Mouse (Mus musculus): ENCODE results near the gene Nfatc3. TPM values are rescaled to one million over a fixed set of nuclear protein-coding genes. Genes with fewer than 3 reads are reported as not detected.
"Not testable (repeated sequence)": the region's sequence is repeated elsewhere in the genome, so short reads cannot be mapped to it uniquely, and the experiment has no call there.

The Nfatc3 gene
- polyA plus RNA-seq (2011; ENCODE audit: insufficient read depth, insufficient read length, low read depth, missing spikeins) = 68.9 and 78.3 TPM in 2 replicates

DNA sequence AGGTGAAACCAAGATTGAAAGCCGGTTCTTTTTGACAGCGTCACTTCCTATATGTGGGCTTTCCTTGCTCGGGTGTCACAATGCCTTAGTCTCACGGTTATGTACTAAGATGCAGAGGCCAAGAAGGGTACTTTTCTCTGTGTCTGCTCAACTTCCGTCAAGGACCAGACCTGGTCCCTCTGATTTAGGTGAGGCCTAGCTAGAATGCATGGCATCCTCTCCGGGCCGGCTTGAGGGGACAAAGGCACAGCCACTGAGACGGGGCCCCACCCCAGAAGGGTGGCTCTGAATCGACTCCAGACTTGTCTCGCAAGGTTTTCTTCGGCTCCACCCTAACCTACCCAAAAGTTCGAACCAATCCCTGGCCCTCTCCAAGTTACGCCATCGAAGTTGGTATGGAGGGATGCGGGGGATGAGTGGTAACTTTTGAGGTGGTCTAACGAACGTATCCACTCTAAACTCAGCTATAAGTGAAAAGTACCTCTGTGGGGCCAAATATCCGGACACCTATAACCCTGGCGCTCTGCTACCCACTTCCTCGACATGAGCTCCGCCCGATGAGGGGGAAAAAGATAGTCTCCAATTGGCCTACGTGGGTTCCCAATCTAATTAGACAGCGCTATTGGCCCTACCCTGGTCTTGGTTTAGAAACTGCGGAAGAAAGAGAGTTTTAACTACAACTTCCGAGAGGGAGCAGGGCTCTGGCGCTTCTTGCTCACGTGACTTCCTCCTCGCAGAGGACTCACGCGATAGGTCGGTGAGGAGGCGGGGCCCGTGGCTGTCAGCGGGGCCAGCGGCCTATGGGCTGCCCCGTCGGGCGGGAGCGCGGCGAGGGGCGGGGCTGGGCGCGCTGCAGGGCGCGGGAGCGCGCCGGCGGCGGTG lies at the start of gene Nfatc3:
Gene Nfatc3, plus strand, starts transcription at position 110 of the 882 bp plus-strand sequence.
- peak within 1 kb of the TSS; percentile 90 for H3K27ac ChIP-seq (ENCODE audit: insufficient read depth, low read length)
- no peaks in the 10 kb centered on the region for H3K9me3 ChIP-seq (replicated peaks; ENCODE audit: control insufficient read depth, insufficient read depth, low read length, poor library complexity, severe bottlenecking)
- H3K9ac ChIP-seq (ENCODE audit: low read depth, poor library complexity, severe bottlenecking) = peak within 1 kb of the TSS; percentile 73
- no peak for TF ChIP-seq CTCF (IDR thresholded peaks at IDR 0.05; ENCODE audit: low read depth, low read length)
- TF ChIP-seq EP300 (IDR thresholded peaks at IDR 0.05; ENCODE audit: insufficient read depth, low read depth, low read length) = no peak
- no peak for TF ChIP-seq POLR2A (IDR thresholded peaks at IDR 0.05; ENCODE audit: insufficient read depth, low read length)
- peak within 1 kb of the TSS; percentile 84 for H3K4me3 ChIP-seq (ENCODE audit: low read depth, low read length)
- H3K4me1 ChIP-seq (ENCODE audit: control insufficient read depth, insufficient read depth, low read length) = no peaks in the 10 kb centered on the region
- no peaks in the 10 kb centered on the region for H3K27me3 ChIP-seq (ENCODE audit: control insufficient read depth, insufficient read depth, low read length, poor library complexity, severe bottlenecking)
- H3K36me3 ChIP-seq (ENCODE audit: control insufficient read depth, insufficient read depth, low read length, poor library complexity, severe bottlenecking) = no peaks in the 10 kb centered on the region

DNA sequence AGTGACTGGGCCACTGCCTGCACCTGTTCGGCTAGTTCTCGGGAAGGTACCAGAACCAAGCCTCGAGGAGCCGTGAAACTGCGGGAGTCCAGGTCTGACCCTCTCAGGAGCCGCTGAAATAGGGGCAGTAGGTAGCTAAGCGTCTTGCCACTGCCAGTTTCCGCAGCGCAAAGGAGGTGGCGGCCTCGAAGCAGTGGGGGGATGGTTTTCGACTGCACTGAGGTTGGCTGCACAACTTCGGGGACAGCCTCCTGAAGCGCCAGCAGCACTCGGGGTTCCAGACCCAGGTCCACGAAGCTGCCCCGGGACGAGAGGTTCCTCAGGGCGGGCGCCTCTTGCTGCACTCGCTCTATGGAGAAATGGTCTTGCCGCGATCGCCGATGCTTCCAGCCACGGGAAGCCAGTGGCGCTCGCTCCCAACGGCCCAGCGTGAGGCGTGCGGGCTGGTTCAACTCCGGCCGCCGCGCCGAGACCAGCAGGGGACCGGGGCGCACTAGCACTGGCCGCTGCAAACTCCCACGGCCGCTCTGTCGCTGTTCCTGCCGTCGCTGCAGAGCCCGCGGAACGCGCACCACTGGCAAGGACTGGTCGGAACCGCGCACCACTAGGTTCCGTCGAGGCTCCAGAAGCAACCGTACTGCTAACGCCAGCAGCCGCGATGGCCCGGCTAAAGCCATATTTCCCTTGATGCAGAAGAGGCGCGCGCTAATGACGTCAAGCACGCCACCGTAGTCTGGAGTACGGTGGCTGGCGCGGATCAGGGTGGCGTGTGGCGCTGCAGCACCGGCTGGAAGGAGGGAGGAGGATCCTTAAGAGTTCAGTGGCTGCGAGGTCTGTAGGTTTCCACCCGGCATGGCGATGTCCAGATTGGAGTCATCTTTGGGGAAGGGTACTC lies 47.6 kb upstream of the Nfatc3 start:
- TF ChIP-seq POLR2A (IDR thresholded peaks at IDR 0.05; ENCODE audit: insufficient read depth, low read length) (peak; percentile 67), EP300 (IDR thresholded peaks at IDR 0.05; ENCODE audit: insufficient read depth, low read depth, low read length) (peak; percentile 52; the same call in 1 of the 2 replicates), CTCF (IDR thresholded peaks at IDR 0.05; ENCODE audit: low read depth, low read length) (no peak)
- H3K27me3 ChIP-seq (ENCODE audit: control insufficient read depth, insufficient read depth, low read length, poor library complexity, severe bottlenecking) = no peaks in the 10 kb centered on the region
- H3K9me3 ChIP-seq (replicated peaks; ENCODE audit: control insufficient read depth, insufficient read depth, low read length, poor library complexity, severe bottlenecking) = no peaks in the 10 kb centered on the region
- peak overlapping the region; percentile 5; the same call in 1 of the 2 replicates for H3K27ac ChIP-seq (ENCODE audit: insufficient read depth, low read length)
- peak overlapping the region; percentile 77 for H3K9ac ChIP-seq (ENCODE audit: low read depth, poor library complexity, severe bottlenecking)
- H3K4me3 ChIP-seq (ENCODE audit: low read depth, low read length) = peak overlapping the region; percentile 93
- no peaks in the 10 kb centered on the region for H3K4me1 ChIP-seq (ENCODE audit: control insufficient read depth, insufficient read depth, low read length)
- H3K36me3 ChIP-seq (ENCODE audit: control insufficient read depth, insufficient read depth, low read length, poor library complexity, severe bottlenecking) = peaks cover 9% of the 10 kb centered on the region

DNA sequence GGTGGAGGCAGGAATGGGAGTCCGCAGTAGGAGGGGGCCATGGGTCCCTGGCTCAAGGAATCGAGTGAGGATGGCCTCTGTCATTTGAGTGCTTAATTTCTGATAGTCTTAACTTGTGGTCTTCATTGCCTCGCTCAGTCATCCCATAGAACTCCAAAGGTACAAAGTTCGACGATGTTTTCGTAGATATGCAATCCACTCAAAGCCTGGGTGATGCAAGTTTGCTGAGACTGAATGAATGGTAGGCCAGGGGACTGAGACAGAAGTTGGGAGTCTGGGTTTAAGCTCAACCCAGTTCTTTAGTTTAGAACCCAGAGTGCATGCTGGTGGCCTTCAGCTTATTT lies 47.0 kb upstream of the Nfatc3 start, which contains the start of gene Ddx28:
Gene Ddx28, minus strand, starts transcription at position 240 of the 344 bp plus-strand sequence.
- H3K27me3 ChIP-seq (ENCODE audit: control insufficient read depth, insufficient read depth, low read length, poor library complexity, severe bottlenecking) = no peaks in the 10 kb centered on the region

DNA sequence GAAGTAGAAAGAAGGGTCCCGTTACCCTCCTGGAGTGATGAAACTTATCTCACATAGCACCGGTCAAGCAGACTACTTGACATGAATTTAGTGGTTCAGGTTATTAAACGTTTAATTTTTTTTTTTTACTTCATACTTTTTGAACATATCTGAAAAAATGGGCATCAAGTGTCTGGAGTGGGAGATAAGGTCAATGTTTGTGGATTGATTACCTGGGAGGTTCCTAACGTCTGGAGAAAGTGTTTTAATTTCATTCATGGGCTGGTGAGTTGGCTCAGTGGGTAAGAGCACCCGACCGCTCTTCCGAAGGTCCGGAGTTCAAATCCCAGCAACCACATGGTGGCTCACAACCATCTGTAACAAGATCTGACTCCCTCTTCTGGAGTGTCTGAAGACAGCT lies 46.4 kb upstream of the Nfatc3 start:
- peaks cover 16% of the 10 kb centered on the region for H3K36me3 ChIP-seq (ENCODE audit: control insufficient read depth, insufficient read depth, low read length, poor library complexity, severe bottlenecking)
- not testable (repeated sequence) for H3K4me1 ChIP-seq (ENCODE audit: control insufficient read depth, insufficient read depth, low read length); H3K9me3 ChIP-seq (replicated peaks; ENCODE audit: control insufficient read depth, insufficient read depth, low read length, poor library complexity, severe bottlenecking); H3K27ac ChIP-seq (ENCODE audit: insufficient read depth, low read length); H3K27me3 ChIP-seq (ENCODE audit: control insufficient read depth, insufficient read depth, low read length, poor library complexity, severe bottlenecking)
- H3K9ac ChIP-seq (ENCODE audit: low read depth, poor library complexity, severe bottlenecking) = peak overlapping the region; percentile 77
- H3K4me3 ChIP-seq (ENCODE audit: low read depth, low read length) = peak overlapping the region; percentile 43

More for the DNA sequence above, 47.0 kb upstream of the Nfatc3 start, which contains the start of gene Ddx28:
- Histone ChIP-seq H3K9me3 (replicated peaks; ENCODE audit: control insufficient read depth, insufficient read depth, low read length, poor library complexity, severe bottlenecking) (no peaks in the 10 kb centered on the region), H3K36me3 (ENCODE audit: control insufficient read depth, insufficient read depth, low read length, poor library complexity, severe bottlenecking) (peaks cover 14% of the 10 kb centered on the region), H3K4me1 (ENCODE audit: control insufficient read depth, insufficient read depth, low read length) (no peaks in the 10 kb centered on the region), H3K27ac (ENCODE audit: insufficient read depth, low read length) (peak within 1 kb of the TSS; percentile 5; the same call in 1 of the 2 replicates), H3K9ac (ENCODE audit: low read depth, poor library complexity, severe bottlenecking) (peak within 1 kb of the TSS; percentile 77), H3K4me3 (ENCODE audit: low read depth, low read length) (peak within 1 kb of the TSS; percentile 93)
- TF ChIP-seq EP300 (IDR thresholded peaks at IDR 0.05; ENCODE audit: insufficient read depth, low read depth, low read length) (no peak), CTCF (IDR thresholded peaks at IDR 0.05; ENCODE audit: low read depth, low read length) (no peak), POLR2A (IDR thresholded peaks at IDR 0.05; ENCODE audit: insufficient read depth, low read length) (no peak)

DNA sequence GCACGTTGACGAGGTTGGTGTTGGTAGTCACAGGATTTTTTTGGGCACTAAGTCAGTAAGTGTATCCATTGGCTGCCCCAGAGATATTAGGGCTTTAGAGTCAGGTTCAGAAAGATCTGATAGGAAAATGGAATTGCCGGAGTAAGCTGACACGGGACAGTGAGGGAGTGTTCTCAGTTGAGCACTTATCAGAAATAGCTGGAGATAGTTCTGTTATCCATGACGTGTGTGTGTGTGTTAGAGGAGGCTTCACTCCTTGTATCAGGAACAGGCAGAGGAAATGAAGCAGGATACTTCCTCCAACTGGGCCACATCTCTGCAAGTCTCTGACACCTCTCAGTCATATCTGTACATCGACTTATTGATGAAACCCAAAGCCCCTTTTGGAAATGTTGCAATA lies 42.4 kb upstream of the Nfatc3 start:
- peaks cover 24% of the 10 kb centered on the region for H3K36me3 ChIP-seq (ENCODE audit: control insufficient read depth, insufficient read depth, low read length, poor library complexity, severe bottlenecking)
- H3K9ac ChIP-seq (ENCODE audit: low read depth, poor library complexity, severe bottlenecking) = no peak overlapping the region
- H3K27me3 ChIP-seq (ENCODE audit: control insufficient read depth, insufficient read depth, low read length, poor library complexity, severe bottlenecking) = no peaks in the 10 kb centered on the region
- no peaks in the 10 kb centered on the region for H3K4me1 ChIP-seq (ENCODE audit: control insufficient read depth, insufficient read depth, low read length)
- TF ChIP-seq EP300 (IDR thresholded peaks at IDR 0.05; ENCODE audit: insufficient read depth, low read depth, low read length) (no peak), POLR2A (IDR thresholded peaks at IDR 0.05; ENCODE audit: insufficient read depth, low read length) (no peak), CTCF (IDR thresholded peaks at IDR 0.05; ENCODE audit: low read depth, low read length) (no peak)
- H3K27ac ChIP-seq (ENCODE audit: insufficient read depth, low read length) = no peak overlapping the region
- no peak overlapping the region for H3K4me3 ChIP-seq (ENCODE audit: low read depth, low read length)
- H3K9me3 ChIP-seq (replicated peaks; ENCODE audit: control insufficient read depth, insufficient read depth, low read length, poor library complexity, severe bottlenecking) = no peaks in the 10 kb centered on the region
